Mouse (Mus musculus) midbrain, embryonic 11.5 days (tissue): ENCODE results near the gene Proser3. TPM values are rescaled to one million over a fixed set of nuclear protein-coding genes. Genes with fewer than 3 reads are reported as not detected.

Source experiments
- ATAC-seq: fragments of 200-750 bp; cut with Nextera tagmentation; 2 replicates; pipeline ENCODE4 v1.8.0; 2017; ENCODE audit warnings: moderate TSS enrichment, moderate library complexity; ENCODE audit not compliant: low FRiP score
- DNase-seq: peaks from one replicate; pipeline ENCODE4 v3.0.0; 2015; ENCODE audit warnings: low spot score; ENCODE audit errors: missing footprints
- H3K27ac ChIP-seq: fragments of 300-500 bp; sonication (generic); 2 replicates; pipeline ENCODE4 v1.5.1; 2014; ENCODE audit warnings: low read depth, low read length
- H3K27me3 ChIP-seq: fragments of 300-500 bp; sonication (generic); 2 replicates; pipeline ENCODE4 v1.6.1; 2014; ENCODE audit warnings: mild to moderate bottlenecking, low read length, moderate library complexity, mixed read lengths; ENCODE audit not compliant: control insufficient read depth, insufficient read depth
- H3K36me3 ChIP-seq: fragments of 300-500 bp; sonication (generic); 2 replicates; pipeline ENCODE4 v1.6.1; 2014; ENCODE audit warnings: mild to moderate bottlenecking, low read length, moderate library complexity, mixed read lengths; ENCODE audit not compliant: control insufficient read depth, insufficient read depth
- H3K4me1 ChIP-seq: fragments of 300-500 bp; sonication (generic); 2 replicates; pipeline ENCODE4 v1.6.1; 2014; ENCODE audit warnings: low read length; ENCODE audit not compliant: control insufficient read depth, insufficient read depth
- H3K4me2 ChIP-seq: fragments of 300-500 bp; sonication (generic); 2 replicates; pipeline ENCODE4 v1.6.1; 2014; ENCODE audit warnings: mild to moderate bottlenecking, moderate library complexity
- H3K4me3 ChIP-seq: fragments of 300-500 bp; sonication (generic); 2 replicates; pipeline ENCODE4 v1.5.1; 2014; ENCODE audit warnings: low read depth, low read length
- H3K9ac ChIP-seq: fragments of 300-500 bp; sonication (generic); 2 replicates; pipeline ENCODE4 v1.6.1; 2014; ENCODE audit warnings: low read length
- H3K9me3 ChIP-seq: fragments of 300-500 bp; sonication (generic); 2 replicates; pipeline ENCODE4 v1.6.1; 2016; ENCODE audit warnings: low read length; ENCODE audit not compliant: control insufficient read depth
- WGBS: fragments of 180-500 bp; shearing (Covaris S2); extraction: QIAGEN DNeasy Blood & Tissue Kit; methylation state at CpG from one replicate; pipeline ENCODE4 v1.1.7; 2014; 5-methylcytosine and 5-hydroxymethylcytosine counted together
- polyA plus RNA-seq: library from polyadenylated mRNA; unstranded; fragments of >200 nt; fragmentation: Nextera tagmentation; extraction: Ambion mirVana; gene quantifications from 2 replicates; pipeline ENCODE4 v1.2.1, GENCODE M21; 2014

Gene Proser3
- polyA plus RNA-seq, 1 experiment from 2014 or later, result 11.3 TPM

- Histone ChIP-seq H3K4me2 (peak overlapping the region; percentile 93; the same call in 1 of the 2 replicates), H3K36me3 (peaks cover 14% of the 10 kb centered on the region; the same call in 1 of the 2 replicates), H3K9ac (peak overlapping the region; percentile 72; the same call in 1 of the 2 replicates), H3K27ac (no peak overlapping the region), H3K9me3 (no peaks in the 10 kb centered on the region), H3K4me3 (no peak overlapping the region; the same call in 1 of the 2 replicates), H3K4me1 (peaks cover 17% of the 10 kb centered on the region), H3K27me3 (no peaks in the 10 kb centered on the region)
- DNase-seq (no peak), ATAC-seq (no peak)
- 89% methylated on average over 22 of the region's 22 CpGs for WGBS
Observed at GRCm38 (mm10) chr7:30553810-30554584, 1.9 kb upstream of the Proser3 start.

GRCm38 (mm10) chr7:30553021-30553589, 1.0 kb upstream of the Proser3 start:
- H3K4me1 ChIP-seq, result peaks cover 12% of the 10 kb centered on the region
- DNase-seq (no peak), ATAC-seq (no peak)
- H3K27me3 ChIP-seq, result no peaks in the 10 kb centered on the region
- WGBS, result 10% methylated on average over 23 of the region's 23 CpGs
- H3K9ac ChIP-seq, result peak overlapping the region; percentile 72
- peak overlapping the region; percentile 49 for H3K4me3 ChIP-seq
- H3K36me3 ChIP-seq, result peaks cover 14% of the 10 kb centered on the region; the same call in 1 of the 2 replicates
- H3K4me2 ChIP-seq, result peak overlapping the region; percentile 93
- H3K27ac ChIP-seq, result no peak overlapping the region
- no peaks in the 10 kb centered on the region for H3K9me3 ChIP-seq

- ATAC-seq (peak; percentile 71), DNase-seq (no peak)
- 2% methylated on average over 10 of the region's 10 CpGs for WGBS
- Histone ChIP-seq H3K27ac (peak overlapping the region; percentile 70), H3K4me2 (peak overlapping the region; percentile 93), H3K36me3 (peaks cover 8% of the 10 kb centered on the region; the same call in 1 of the 2 replicates), H3K9ac (peak overlapping the region; percentile 71), H3K4me1 (peaks cover 12% of the 10 kb centered on the region), H3K27me3 (no peaks in the 10 kb centered on the region), H3K4me3 (peak overlapping the region; percentile 49), H3K9me3 (no peaks in the 10 kb centered on the region)
Observed at GRCm38 (mm10) chr7:30551445-30552101, 526 bp downstream of the Proser3 start.

DNA sequence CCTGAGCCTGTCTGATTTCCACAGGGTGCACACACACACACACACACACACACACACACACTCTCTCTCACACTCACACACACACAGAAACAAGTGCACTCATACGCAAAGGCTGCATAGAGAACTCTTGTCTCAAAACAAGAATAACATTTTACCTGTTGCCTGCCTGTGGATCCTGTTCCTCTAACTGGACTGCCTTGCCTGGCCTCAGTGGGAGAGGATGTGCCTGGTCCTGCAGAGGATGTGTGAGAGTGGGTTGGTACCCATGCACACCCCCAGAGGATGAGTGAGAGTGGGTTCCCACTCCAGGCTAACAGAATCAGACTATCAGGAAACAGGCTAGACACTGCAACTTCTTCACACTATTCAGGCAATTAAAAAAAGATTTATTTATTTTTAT, 1.5 kb downstream of the Proser3 start:
- DNase-seq (no peak), ATAC-seq (no peak)
- Histone ChIP-seq H3K27me3 (no peaks in the 10 kb centered on the region), H3K36me3 (peaks cover 5% of the 10 kb centered on the region; the same call in 1 of the 2 replicates), H3K27ac (no peak overlapping the region), H3K4me3 (no peak overlapping the region), H3K4me2 (no peak overlapping the region), H3K9ac (no peak overlapping the region), H3K9me3 (no peaks in the 10 kb centered on the region), H3K4me1 (peaks cover 12% of the 10 kb centered on the region)
- WGBS, result 100% methylated on average over 1 of the region's 1 CpGs

DNA sequence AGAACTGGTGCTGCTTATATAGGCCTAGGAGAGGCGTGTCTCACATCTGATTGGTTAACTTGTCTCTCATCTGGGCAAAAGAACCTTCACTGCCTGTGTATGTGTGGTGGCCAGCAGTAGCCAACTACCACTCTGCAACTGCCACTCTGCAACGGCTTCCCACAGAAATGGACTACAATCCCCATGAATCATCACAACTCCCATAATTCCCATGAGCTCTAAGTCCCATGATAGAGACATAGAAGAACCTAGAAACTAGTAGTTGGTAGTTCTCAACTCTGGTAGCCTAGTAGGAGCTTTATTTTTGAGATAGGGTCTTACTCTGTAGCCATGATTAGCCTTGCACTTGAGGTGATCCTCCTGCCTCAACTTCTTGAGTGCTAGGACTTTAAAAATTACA, 2.2 kb downstream of the Proser3 start:
- H3K4me2 ChIP-seq, result no peak overlapping the region
- no peaks in the 10 kb centered on the region for H3K27me3 ChIP-seq
- DNase-seq (no peak), ATAC-seq (no peak)
- 86% methylated on average over 2 of the region's 2 CpGs for WGBS
- no peak overlapping the region for H3K27ac ChIP-seq
- no peak overlapping the region for H3K4me3 ChIP-seq
- H3K9me3 ChIP-seq, result no peaks in the 10 kb centered on the region
- peaks cover 12% of the 10 kb centered on the region for H3K4me1 ChIP-seq
- H3K36me3 ChIP-seq, result no peaks in the 10 kb centered on the region; the same call in 1 of the 2 replicates
- H3K9ac ChIP-seq, result no peak overlapping the region

- H3K36me3 ChIP-seq, result peaks cover 2% of the 10 kb centered on the region; the same call in 1 of the 2 replicates
- H3K4me1 ChIP-seq, result no peaks in the 10 kb centered on the region
- ATAC-seq (no peak), DNase-seq (no peak)
- H3K4me2 ChIP-seq, result no peak overlapping the region
- H3K27ac ChIP-seq, result no peak overlapping the region
- no peak overlapping the region for H3K4me3 ChIP-seq
- 92% methylated on average over 2 of the region's 2 CpGs for WGBS
- H3K27me3 ChIP-seq, result no peaks in the 10 kb centered on the region
- H3K9me3 ChIP-seq, result no peaks in the 10 kb centered on the region
- no peak overlapping the region for H3K9ac ChIP-seq
Observed at GRCm38 (mm10) chr7:30544327-30544726, 7.8 kb downstream of the Proser3 start.

- Histone ChIP-seq H3K27ac (no peak overlapping the region), H3K9ac (no peak overlapping the region), H3K4me1 (peaks cover 4% of the 10 kb centered on the region), H3K9me3 (no peaks in the 10 kb centered on the region), H3K27me3 (no peaks in the 10 kb centered on the region), H3K36me3 (peaks cover 3% of the 10 kb centered on the region; the same call in 1 of the 2 replicates), H3K4me2 (no peak overlapping the region), H3K4me3 (no peak overlapping the region)
- DNase-seq, result no peak
- WGBS, result 89% methylated on average over 7 of the region's 7 CpGs
- no peak for ATAC-seq
Observed at GRCm38 (mm10) chr7:30540572-30540971, 11.5 kb downstream of the Proser3 start.

DNA sequence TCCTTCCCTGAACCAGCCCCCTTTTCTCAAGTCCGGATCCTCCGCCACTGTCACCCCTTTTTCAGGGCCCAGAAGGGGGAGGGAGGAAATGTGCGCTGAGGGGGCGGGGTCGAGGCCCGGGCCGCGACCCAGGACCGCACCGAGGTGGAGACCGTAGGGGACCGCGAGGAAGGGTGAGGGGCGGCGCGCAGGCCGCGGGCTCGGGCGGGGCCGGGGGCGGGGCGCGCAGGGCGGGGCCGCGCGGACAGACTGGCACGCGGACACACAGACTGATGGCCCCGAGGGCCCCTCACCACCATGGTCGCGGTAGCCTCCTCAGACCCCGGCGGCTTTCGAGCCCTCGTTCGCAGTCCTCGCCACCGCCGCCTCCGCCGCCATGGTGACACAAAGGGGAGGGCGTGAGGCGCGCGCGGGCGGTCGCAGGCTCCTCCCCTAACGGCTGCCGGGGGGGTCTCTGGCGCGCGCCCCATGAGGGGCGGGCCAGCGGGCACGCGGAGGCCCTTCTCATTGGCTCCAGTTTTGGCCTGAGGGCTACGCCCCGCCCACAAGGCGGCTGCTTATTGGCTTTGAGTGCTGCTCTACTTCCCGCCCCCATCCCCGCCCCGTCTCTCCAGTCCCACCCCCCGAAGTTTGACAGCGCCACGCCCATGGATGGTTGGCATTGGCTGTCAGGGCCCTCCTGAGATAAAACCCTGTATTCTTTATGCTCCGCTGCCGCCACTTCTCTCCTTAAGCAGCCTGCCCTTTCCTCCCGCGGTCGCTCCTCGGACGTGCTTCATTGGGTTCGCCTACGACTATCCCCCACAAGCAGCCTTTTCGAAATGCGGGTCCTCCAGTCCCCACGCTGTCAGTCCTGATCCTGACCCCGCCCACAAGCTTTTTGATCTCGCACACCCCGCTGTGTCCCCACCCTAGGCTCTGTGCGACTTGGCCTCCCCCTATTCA, 17.2 kb downstream of the Proser3 start, which contains the start of gene Arhgap33:
TSS of gene Arhgap33 (minus strand) at position 428 of the 945 bp plus-strand sequence.
- Histone ChIP-seq H3K27ac (peak within 1 kb of the TSS; percentile 67), H3K36me3 (peaks cover 14% of the 10 kb centered on the region), H3K27me3 (no peaks in the 10 kb centered on the region), H3K4me1 (peaks cover 26% of the 10 kb centered on the region), H3K4me2 (peak within 1 kb of the TSS; percentile 91), H3K9me3 (no peaks in the 10 kb centered on the region), H3K9ac (peak within 1 kb of the TSS; percentile 82), H3K4me3 (peak within 1 kb of the TSS; percentile 49)
- under 1% methylated on average over 72 of the region's 84 CpGs for WGBS
- ATAC-seq (peak; percentile 94), DNase-seq (peak; percentile 100)
